Mouse (Mus musculus) hindbrain, embryonic 12.5 days (tissue): Measurements from ENCODE around the gene Rcor3. TPM values are rescaled to one million over a fixed set of nuclear protein-coding genes. Genes with fewer than 3 reads are reported as not detected.

ENCODE experiments used
- ATAC-seq: fragments of 200-750 bp; cut with Nextera tagmentation; 2 replicates; pipeline ENCODE4 v1.8.0; 2017; ENCODE audit warnings: moderate TSS enrichment; ENCODE audit not compliant: low FRiP score
- H3K27ac ChIP-seq: fragments of 300-500 bp; sonication (generic); 2 replicates; pipeline ENCODE4 v1.5.1; 2016; ENCODE audit warnings: mild to moderate bottlenecking
- H3K27me3 ChIP-seq: fragments of 300-500 bp; sonication (generic); 2 replicates; pipeline ENCODE4 v1.6.1; 2016; ENCODE audit warnings: mild to moderate bottlenecking
- H3K36me3 ChIP-seq: fragments of 300-500 bp; sonication (generic); 2 replicates; pipeline ENCODE4 v1.6.1; 2016; ENCODE audit warnings: mild to moderate bottlenecking
- H3K4me1 ChIP-seq: fragments of 300-500 bp; sonication (generic); 2 replicates; pipeline ENCODE4 v1.6.1; 2016
- H3K4me2 ChIP-seq: fragments of 300-500 bp; sonication (generic); replicated peaks from 2 replicates; pipeline ENCODE4 v1.6.1; 2016; ENCODE audit warnings: mild to moderate bottlenecking
- H3K4me3 ChIP-seq: fragments of 300-500 bp; sonication (generic); 2 replicates; pipeline ENCODE4 v1.5.1; 2016; ENCODE audit warnings: mild to moderate bottlenecking
- H3K9ac ChIP-seq: fragments of 300-500 bp; sonication (generic); 2 replicates; pipeline ENCODE4 v1.6.1; 2016; ENCODE audit warnings: mild to moderate bottlenecking, moderate library complexity
- H3K9me3 ChIP-seq: fragments of 300-500 bp; sonication (generic); replicated peaks from 2 replicates; pipeline ENCODE4 v1.6.1; 2016; ENCODE audit warnings: mild to moderate bottlenecking
- WGBS: fragments of 180-500 bp; shearing (Covaris S2); methylation state at CpG from one replicate; pipeline ENCODE4 v1.1.7; 2016; 5-methylcytosine and 5-hydroxymethylcytosine counted together
- polyA plus RNA-seq: library from polyadenylated mRNA; unstranded; fragments of >200 nt; fragmentation: Nextera tagmentation; extraction: Ambion mirVana; gene quantifications from 2 replicates; pipeline ENCODE4 v1.2.1, GENCODE M21; 2016

Gene Rcor3
- polyA plus RNA-seq, 1 experiment from 2014 or later, result 28.3 TPM

DNA sequence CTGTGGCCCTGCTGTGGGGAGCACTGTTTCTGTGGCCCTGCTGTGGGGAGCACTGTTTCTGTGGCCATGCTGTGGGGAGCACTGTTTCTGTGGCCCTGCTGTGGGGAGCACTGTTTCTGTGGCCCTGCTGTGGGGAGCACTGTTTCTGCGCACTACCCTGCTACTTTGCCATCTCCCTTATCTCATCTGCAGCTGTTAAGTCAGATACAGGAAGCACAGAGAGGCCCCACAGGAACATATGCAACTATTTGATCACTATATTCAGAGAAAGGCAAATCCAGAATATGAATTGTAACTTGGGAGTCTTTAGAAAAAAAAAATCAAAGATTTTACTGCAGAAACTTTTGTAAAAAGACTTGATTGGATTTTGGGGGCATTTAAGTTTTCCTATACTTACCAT lies 22.5 kb downstream of the Rcor3 start:
- H3K9ac ChIP-seq, result no peak overlapping the region
- peaks cover 78% of the 10 kb centered on the region for H3K36me3 ChIP-seq
- H3K4me1 ChIP-seq, result no peaks in the 10 kb centered on the region
- H3K27ac ChIP-seq, result no peak overlapping the region
- no peak for ATAC-seq
- no peak overlapping the region for H3K4me3 ChIP-seq
- no peaks in the 10 kb centered on the region for H3K27me3 ChIP-seq
- H3K4me2 ChIP-seq, result no peak overlapping the region
- H3K9me3 ChIP-seq, result no peaks in the 10 kb centered on the region
- 96% methylated on average over 1 of the region's 1 CpGs for whole genome bisulfite sequencing

DNA sequence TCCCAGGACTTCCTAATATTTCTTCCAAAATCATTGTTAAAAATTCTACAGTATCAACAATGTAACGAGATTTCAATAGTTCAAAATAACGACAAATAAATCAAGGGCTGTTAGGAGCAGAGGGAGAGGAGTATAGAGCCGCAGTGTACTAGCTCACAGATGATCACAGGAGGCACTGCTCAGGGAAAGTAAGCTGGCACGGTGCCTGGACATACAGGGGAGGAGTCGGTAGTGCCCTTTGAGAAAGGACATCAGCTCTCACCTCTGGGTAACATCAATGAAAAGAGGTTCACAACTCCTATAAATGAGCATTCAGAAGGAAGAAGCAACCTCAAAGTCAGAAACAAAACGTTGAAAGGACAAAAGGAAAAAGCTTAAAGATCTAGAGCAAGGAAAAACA lies 28.7 kb downstream of the Rcor3 start:
- no peak for ATAC-seq
- no peak overlapping the region for H3K9ac ChIP-seq
- peaks cover 45% of the 10 kb centered on the region for H3K36me3 ChIP-seq
- no peak overlapping the region for H3K4me2 ChIP-seq
- H3K4me3 ChIP-seq, result no peak overlapping the region
- no peaks in the 10 kb centered on the region for H3K4me1 ChIP-seq
- H3K27ac ChIP-seq, result no peak overlapping the region
- 84% methylated on average over 6 of the region's 6 CpGs for WGBS
- no peaks in the 10 kb centered on the region for H3K9me3 ChIP-seq
- H3K27me3 ChIP-seq, result no peaks in the 10 kb centered on the region

DNA sequence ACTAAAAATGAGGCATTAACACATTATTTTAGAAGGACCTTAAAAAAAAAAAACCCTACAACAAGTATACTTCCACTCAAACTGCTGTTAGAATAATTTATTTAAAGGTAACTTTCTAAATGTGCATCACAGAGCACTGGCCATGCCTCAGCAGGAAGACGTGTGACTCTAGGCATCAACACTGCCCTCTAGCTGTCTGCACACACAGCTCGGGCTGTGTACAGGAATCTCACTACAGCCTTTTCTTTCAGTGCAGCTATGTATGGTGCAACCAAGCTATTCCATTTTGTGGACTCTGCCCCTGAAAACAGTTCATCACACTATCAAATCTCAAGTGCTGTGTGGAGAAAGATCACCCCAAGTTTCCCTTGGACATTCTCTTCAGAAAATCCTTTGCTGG lies 30.5 kb downstream of the Rcor3 start:
- no peak for ATAC-seq
- 24% methylated on average over 2 of the region's 2 CpGs for WGBS

DNA sequence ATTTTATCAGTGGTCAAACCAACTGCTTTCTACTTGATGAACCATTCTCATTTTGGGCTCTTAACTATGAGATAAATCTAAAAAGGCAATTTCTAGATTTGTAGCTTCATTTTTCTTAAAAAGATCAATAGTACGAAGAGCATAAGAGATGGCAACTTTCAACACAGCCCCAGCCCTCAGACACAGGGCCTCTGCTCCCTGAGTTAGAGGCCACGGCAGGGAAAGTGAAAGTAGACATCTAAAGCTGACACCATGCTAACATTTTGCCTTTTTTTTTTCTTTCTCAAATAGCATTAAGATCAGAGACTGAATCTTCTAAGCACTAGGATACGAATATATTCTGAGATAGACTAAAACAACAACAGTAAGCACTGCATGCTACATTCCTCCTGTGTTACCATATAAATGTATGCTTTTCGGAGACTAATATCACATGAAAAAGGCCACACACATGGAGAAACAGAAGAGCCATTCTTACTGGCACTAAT lies 31.9 kb downstream of the Rcor3 start:
- WGBS, result 87% methylated on average over 4 of the region's 4 CpGs
- H3K9me3 ChIP-seq, result no peaks in the 10 kb centered on the region
- H3K4me2 ChIP-seq, result no peak overlapping the region
- no peak overlapping the region for H3K27ac ChIP-seq
- no peak for ATAC-seq
- no peak overlapping the region for H3K4me3 ChIP-seq
- H3K27me3 ChIP-seq, result no peaks in the 10 kb centered on the region
- no peak overlapping the region for H3K9ac ChIP-seq
- H3K36me3 ChIP-seq, result peaks cover 33% of the 10 kb centered on the region
- H3K4me1 ChIP-seq, result no peaks in the 10 kb centered on the region

More for the DNA sequence above, 30.5 kb downstream of the Rcor3 start:
- H3K27me3 ChIP-seq, result no peaks in the 10 kb centered on the region
- H3K4me3 ChIP-seq, result no peak overlapping the region
- no peak overlapping the region for H3K9ac ChIP-seq
- no peaks in the 10 kb centered on the region for H3K4me1 ChIP-seq
- H3K4me2 ChIP-seq, result no peak overlapping the region
- no peaks in the 10 kb centered on the region for H3K9me3 ChIP-seq
- peaks cover 37% of the 10 kb centered on the region for H3K36me3 ChIP-seq
- no peak overlapping the region for H3K27ac ChIP-seq

DNA sequence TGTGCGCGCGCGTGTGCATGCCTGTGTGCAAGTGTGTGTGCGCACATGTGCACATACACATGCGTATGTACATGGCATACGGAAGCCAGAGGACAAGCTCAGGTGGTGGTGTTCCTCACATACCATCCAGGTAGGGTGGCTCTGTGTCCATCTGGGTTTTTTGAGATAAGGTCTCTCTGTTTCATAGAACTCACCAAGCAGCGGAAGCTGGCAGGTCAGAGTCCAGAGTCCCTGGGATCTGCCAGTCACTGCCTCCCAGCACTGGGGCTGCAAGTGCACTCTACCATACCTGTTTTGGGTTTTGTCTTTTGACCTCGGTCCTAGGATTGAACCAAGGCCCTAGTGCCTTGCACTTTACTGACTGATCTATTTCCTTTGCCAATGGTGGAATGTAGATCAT lies 33.8 kb downstream of the Rcor3 start:
- Histone ChIP-seq H3K4me2 (no peak overlapping the region), H3K27me3 (no peaks in the 10 kb centered on the region), H3K9ac (no peak overlapping the region), H3K4me1 (no peaks in the 10 kb centered on the region), H3K4me3 (no peak overlapping the region), H3K36me3 (peaks cover 24% of the 10 kb centered on the region), H3K9me3 (no peaks in the 10 kb centered on the region), H3K27ac (no peak overlapping the region)
- no peak for ATAC-seq
- WGBS, result 98% methylated on average over 9 of the region's 9 CpGs

DNA sequence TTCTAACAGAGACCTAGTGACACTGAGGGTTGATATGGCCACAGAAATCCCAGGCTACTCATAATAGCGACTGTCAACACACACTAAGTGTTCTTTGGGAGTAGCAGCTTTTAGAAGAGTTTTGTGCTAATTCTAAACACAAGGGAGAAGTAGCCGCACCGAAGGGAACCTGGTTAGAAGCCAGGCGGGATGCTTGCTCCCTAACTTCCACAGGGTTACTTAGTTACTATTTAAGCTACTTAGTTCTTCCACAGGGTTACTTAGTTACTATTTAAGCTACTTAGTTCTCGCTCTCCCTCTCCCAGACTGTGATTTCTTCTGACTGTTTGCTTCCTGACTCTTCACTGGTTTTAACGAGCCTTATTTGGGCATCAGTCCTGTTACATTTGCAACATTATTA lies 34.7 kb downstream of the Rcor3 start:
- WGBS, result 75% methylated on average over 6 of the region's 6 CpGs
- Histone ChIP-seq H3K4me3 (no peak overlapping the region), H3K36me3 (peaks cover 27% of the 10 kb centered on the region), H3K27ac (no peak overlapping the region), H3K27me3 (no peaks in the 10 kb centered on the region), H3K4me2 (no peak overlapping the region), H3K9ac (no peak overlapping the region), H3K9me3 (no peaks in the 10 kb centered on the region), H3K4me1 (no peaks in the 10 kb centered on the region)
- no peak for ATAC-seq

DNA sequence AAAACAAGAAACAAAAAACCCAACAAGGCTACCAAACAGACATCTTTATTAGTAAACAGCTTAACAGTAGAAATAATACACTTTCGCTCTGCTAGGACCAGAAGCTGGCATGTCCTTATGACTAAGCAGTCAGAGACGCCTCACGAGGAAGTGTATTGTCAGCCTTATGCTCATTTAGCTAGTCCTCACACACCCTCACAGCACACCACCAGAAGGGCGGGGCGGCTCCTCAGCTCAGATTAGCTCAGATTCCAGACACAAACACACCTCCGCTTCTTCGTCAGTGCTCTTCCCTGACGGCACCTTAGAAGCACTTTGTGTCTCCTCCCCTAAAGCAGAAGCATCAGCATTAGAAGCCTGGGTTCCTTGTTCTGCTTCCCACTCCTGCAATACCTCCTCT lies 36.5 kb downstream of the Rcor3 start:
- WGBS, result 88% methylated on average over 8 of the region's 8 CpGs
- H3K9ac ChIP-seq, result no peak overlapping the region
- H3K9me3 ChIP-seq, result no peaks in the 10 kb centered on the region
- no peak overlapping the region for H3K4me2 ChIP-seq
- no peak overlapping the region for H3K27ac ChIP-seq
- H3K27me3 ChIP-seq, result no peaks in the 10 kb centered on the region
- H3K4me1 ChIP-seq, result no peaks in the 10 kb centered on the region
- no peak overlapping the region for H3K4me3 ChIP-seq
- H3K36me3 ChIP-seq, result peaks cover 31% of the 10 kb centered on the region
- ATAC-seq, result no peak

DNA sequence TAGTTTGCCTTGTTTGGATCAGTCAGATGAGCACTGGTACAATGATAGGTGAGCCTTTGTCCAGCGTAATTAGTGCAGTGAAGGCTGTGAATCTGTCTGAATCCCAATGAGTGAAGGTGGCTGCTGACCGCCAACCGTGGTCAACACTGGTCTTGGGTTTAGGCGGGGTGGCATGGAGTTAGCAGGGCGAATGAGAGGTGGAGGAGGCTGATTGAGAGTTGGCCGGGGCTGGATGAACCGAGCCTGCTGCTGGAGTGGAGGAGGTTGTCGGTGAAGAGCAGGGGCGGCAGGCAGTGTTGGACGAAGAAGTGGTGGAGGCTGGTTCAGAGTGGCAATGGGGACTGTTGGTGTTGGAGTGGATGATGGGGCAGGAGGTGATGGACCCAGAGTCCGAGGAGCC lies 37.1 kb downstream of the Rcor3 start:
- H3K27ac ChIP-seq, result no peak overlapping the region
- ATAC-seq, result no peak
- WGBS, result 93% methylated on average over 11 of the region's 11 CpGs
- no peaks in the 10 kb centered on the region for H3K27me3 ChIP-seq
- H3K4me3 ChIP-seq, result no peak overlapping the region
- H3K36me3 ChIP-seq, result peaks cover 31% of the 10 kb centered on the region
- H3K4me1 ChIP-seq, result no peaks in the 10 kb centered on the region
- no peak overlapping the region for H3K9ac ChIP-seq
- H3K4me2 ChIP-seq, result no peak overlapping the region
- H3K9me3 ChIP-seq, result no peaks in the 10 kb centered on the region

DNA sequence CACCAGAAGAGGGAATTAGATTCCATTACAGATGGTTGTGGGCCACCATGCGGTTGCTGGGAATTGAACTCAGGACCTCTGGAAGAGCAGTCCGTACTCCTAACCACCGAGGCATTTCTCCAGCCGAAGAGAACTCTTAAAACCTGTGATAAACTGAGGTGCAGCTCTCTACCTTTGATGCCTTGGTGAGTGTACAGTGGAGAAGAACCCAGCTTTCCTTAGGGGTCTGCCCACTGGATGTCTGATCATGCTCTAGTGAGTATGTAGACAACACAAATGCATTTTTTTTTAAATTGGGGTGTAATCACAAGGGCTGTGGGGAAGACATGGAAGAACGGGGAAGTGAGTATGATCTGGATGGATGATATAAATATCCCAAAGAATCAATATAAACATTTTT lies 42.2 kb downstream of the Rcor3 start:
- Histone ChIP-seq H3K4me2 (no peak overlapping the region), H3K9ac (no peak overlapping the region), H3K27ac (no peak overlapping the region), H3K9me3 (no peaks in the 10 kb centered on the region), H3K4me3 (no peak overlapping the region), H3K36me3 (peaks cover 10% of the 10 kb centered on the region), H3K27me3 (peaks cover 18% of the 10 kb centered on the region), H3K4me1 (peaks cover 3% of the 10 kb centered on the region; the same call in 1 of the 2 replicates)
- ATAC-seq, result no peak
- WGBS, result 92% methylated on average over 5 of the region's 5 CpGs

DNA sequence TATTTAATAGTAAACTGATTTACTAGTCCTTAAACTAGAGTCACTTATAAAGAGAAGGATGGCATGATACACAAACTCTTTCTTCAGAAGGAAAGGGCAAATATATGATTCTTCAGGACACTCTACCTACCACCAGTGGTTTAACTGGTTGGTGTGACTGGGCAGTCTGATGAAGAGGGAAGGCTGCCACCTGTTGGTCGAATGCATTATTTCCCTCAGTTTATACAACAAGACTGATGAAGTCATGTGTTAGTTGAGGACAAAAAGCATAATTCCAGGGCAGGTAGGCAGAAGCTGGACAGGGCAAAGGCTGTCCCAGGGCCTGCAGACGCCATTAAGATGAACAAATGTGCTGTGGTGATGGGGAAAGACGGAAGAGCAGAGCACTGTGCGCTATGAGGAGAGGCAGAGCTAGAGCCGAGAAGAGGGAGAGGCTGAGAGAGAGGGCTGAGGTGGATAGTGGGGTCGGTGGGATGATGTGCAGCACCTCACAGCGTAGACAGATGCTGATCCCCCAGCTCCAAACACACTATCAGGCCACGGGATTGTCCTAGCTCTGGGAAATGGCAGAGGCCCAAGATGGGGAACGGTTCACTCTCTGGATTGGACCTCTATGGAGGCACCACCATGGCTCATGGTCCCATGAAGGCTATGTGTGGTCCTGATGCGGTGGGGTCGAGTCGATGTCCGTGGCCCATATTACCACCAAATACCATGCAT lies 43.3 kb downstream of the Rcor3 start:
- 66% methylated on average over 13 of the region's 13 CpGs for WGBS
- no peak overlapping the region for H3K4me2 ChIP-seq
- no peak for ATAC-seq

DNA sequence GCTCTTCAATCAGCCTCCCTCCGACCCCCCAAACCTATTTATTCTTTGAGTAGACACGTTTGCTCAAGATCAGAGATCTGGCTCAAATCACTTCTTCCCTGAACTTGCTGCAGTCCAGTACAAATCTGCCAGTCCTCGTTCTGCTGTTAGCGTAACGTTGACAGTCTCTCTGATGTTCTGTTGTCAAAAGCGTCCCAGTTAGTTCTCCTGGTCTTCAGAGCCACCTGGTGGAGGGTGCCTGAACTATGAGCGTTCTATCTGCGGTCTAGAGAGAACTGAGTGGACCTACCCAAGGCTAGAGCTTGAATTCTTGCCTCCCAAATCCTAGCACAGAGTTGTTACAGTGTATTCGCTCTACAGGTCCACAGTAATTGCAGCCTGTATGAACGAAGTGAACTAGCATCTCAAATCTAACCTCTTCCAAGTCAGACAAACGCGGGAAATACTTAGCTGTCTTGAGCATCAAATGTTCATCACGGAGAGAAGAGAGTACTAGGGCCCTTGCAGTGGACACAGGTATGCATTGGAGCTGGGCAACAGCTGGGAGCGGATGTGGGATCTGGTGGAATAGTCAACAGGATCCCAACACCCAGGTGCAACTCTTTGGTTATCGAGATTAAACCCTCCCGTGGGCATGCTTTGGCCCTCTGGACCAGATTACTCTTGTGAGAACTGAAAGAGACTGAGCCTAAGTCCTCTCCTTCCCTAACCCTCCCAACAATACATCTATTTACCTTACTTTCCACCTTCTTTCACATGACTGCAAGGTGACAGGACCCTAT lies 44.8 kb downstream of the Rcor3 start:
- Histone ChIP-seq H3K4me3 (peak overlapping the region; percentile 52), H3K9ac (no peak overlapping the region), H3K9me3 (no peaks in the 10 kb centered on the region), H3K4me2 (peak overlapping the region; percentile 83), H3K4me1 (peaks cover 3% of the 10 kb centered on the region; the same call in 1 of the 2 replicates), H3K27ac (no peak overlapping the region), H3K36me3 (peaks cover 4% of the 10 kb centered on the region; the same call in 1 of the 2 replicates), H3K27me3 (peaks cover 33% of the 10 kb centered on the region)
- peak; percentile 90 for ATAC-seq
- WGBS, result 34% methylated on average over 16 of the region's 16 CpGs

More for the DNA sequence above, 43.3 kb downstream of the Rcor3 start:
- H3K4me3 ChIP-seq, result no peak overlapping the region
- peaks cover 3% of the 10 kb centered on the region; the same call in 1 of the 2 replicates for H3K4me1 ChIP-seq
- H3K27ac ChIP-seq, result no peak overlapping the region
- peaks cover 8% of the 10 kb centered on the region; the same call in 1 of the 2 replicates for H3K36me3 ChIP-seq
- H3K27me3 ChIP-seq, result peaks cover 28% of the 10 kb centered on the region
- no peak overlapping the region for H3K9ac ChIP-seq
- no peaks in the 10 kb centered on the region for H3K9me3 ChIP-seq

DNA sequence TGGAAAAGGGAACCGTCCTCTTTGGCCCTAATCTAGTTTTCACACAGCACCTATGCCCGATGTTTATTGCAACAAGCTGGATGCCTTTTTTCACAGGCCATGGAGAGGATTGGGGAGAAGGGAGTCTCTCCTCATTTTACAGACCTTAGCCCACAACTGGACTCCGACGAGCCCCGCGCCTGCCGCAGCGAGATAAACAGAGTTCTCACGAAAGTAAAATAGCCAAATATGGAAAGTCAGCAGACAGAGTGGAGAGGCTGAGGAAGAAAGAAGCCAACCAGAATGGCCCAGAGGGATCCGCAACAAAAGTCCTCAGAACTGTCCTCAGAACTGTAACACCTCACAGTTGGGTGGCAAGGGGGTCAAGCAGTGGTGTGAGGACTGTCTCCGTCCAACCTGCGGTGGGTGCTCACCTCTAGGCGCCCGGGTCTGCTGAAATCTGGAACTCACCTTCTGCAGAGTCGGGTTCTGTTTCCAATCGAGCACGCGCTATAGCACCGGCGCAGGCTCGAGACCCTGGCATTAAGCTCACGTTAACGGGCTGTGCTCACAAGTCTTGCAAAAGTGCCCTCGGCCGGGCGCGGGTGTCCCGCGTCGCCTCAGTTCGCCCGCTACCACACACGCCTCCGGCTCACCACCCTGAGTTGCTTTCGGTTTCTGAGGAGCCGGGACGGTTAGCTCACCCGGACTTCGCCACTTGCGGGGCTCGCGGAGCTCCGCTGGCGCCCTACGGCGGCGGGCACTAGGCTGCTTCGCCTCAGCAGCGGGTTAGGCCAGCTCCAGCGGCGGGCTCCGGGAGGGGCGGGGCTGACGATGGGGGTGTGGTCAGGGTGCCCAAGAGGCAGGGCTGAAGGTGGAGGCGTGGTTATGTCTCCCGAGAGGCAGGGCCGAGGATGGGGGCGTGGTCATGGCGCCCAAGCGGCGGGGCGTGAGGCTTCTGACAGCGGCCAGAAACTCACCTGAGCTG lies 45.8 kb downstream of the Rcor3 start, which contains the start of gene Traf5:
Gene Traf5, minus strand, starts transcription at position 754 of the 967 bp plus-strand sequence.
- no peaks in the 10 kb centered on the region for H3K36me3 ChIP-seq
- peaks cover 3% of the 10 kb centered on the region; the same call in 1 of the 2 replicates for H3K4me1 ChIP-seq
- ATAC-seq, result peak; percentile 97
- WGBS, result 3% methylated on average over 63 of the region's 63 CpGs
- peak within 1 kb of the TSS; percentile 83 for H3K4me2 ChIP-seq
- H3K9ac ChIP-seq, result peak within 1 kb of the TSS; percentile 69
- peak within 1 kb of the TSS; percentile 52 for H3K4me3 ChIP-seq
- peaks cover 33% of the 10 kb centered on the region for H3K27me3 ChIP-seq
- no peak within 1 kb of the TSS for H3K27ac ChIP-seq
- no peaks in the 10 kb centered on the region for H3K9me3 ChIP-seq
